Mouse (Mus musculus) G1E (cell line): ENCODE measurements around the gene Slc44a4. TPM values are rescaled to one million over a fixed set of nuclear protein-coding genes. Genes with fewer than 3 reads are reported as not detected.

Experiments
- ATAC-seq: 2 replicates; pipeline ENCODE4 v1.8.0; 2016; ENCODE audit warnings: mild to moderate bottlenecking; ENCODE audit not compliant: insufficient number of reproducible peaks, poor library complexity, low FRiP score, severe bottlenecking; ENCODE audit errors: extremely low read depth
- DNase-seq: peaks from one replicate; pipeline ENCODE4 v3.0.0; 2012; ENCODE audit warnings: low spot score
- H3K27me3 ChIP-seq: 2 replicates; pipeline ENCODE4 v1.6.1; 2012; ENCODE audit warnings: mild to moderate bottlenecking, low read length, inconsistent platforms; ENCODE audit not compliant: insufficient read depth
- H3K36me3 ChIP-seq: replicated peaks from 2 replicates; pipeline ENCODE3; 2012; ENCODE audit warnings: mild to moderate bottlenecking, inconsistent platforms
- H3K4me1 ChIP-seq: 2 replicates; pipeline ENCODE4 v1.6.1; 2012; ENCODE audit warnings: low read depth, low read length, inconsistent platforms, mixed read lengths; ENCODE audit not compliant: insufficient read depth
- H3K4me3 ChIP-seq: 2 replicates; pipeline ENCODE4 v1.5.1; 2012; ENCODE audit warnings: low read depth, mild to moderate bottlenecking, inconsistent platforms, low read length, moderate library complexity, mixed read lengths
- H3K9me3 ChIP-seq: replicated peaks from 2 replicates; pipeline ENCODE4 v1.6.1; 2012; ENCODE audit warnings: inconsistent platforms
- CTCF ChIP-seq: IDR thresholded peaks from 2 replicates; pipeline ENCODE4 v1.5.1; 2012; ENCODE audit warnings: low read depth, low read length, inconsistent platforms, mixed read lengths
- GATA1 ChIP-seq: IDR thresholded peaks from 2 replicates; pipeline ENCODE4 v1.6.1; 2012; ENCODE audit warnings: borderline replicate concordance, low read length, inconsistent platforms, mixed read lengths
- GATA2 ChIP-seq: IDR thresholded peaks from 2 replicates; pipeline ENCODE4 v1.6.1; 2012; ENCODE audit warnings: low read depth, low read length, inconsistent platforms, borderline replicate concordance
- POLR2AphosphoS5 ChIP-seq: IDR thresholded peaks from 2 replicates; pipeline ENCODE4 v1.6.1; 2012; ENCODE audit warnings: low read depth, low read length, inconsistent platforms; ENCODE audit not compliant: insufficient replicate concordance
- TAL1 ChIP-seq: conservative IDR thresholded peaks from 2 replicates; pipeline ENCODE4 v1.6.1; 2012; ENCODE audit warnings: low read depth, low read length, inconsistent platforms, mixed read lengths
- polyA plus RNA-seq: library from polyadenylated mRNA; stranded (reverse); fragments of >175 nt; gene quantifications from 2 replicates; pipeline ENCODE4 v1.2.3, GENCODE M21; 2012
- total RNA-seq, 2 experiments: library from RNA; stranded (forward) in 1 of 2; stranded (reverse) in 1 of 2; fragments of 200-1000 nt in 1 of 2; fragments of >200 nt in 1 of 2; fragmentation: Nextera tagmentation in 1 of 2; gene quantifications; 2 replicates each; pipeline ENCODE4 v1.2.3; 2014 to 2017

Gene Slc44a4
- total and polyA plus RNA-seq, 3 experiments = not detected

GRCm38 (mm10) chr17:34902895-34903294, 11.4 kb upstream of the Slc44a4 start:
- Histone ChIP-seq H3K9me3 (no peaks in the 10 kb centered on the region), H3K4me3 (no peak overlapping the region), H3K27me3 (no peaks in the 10 kb centered on the region), H3K4me1 (peaks cover 33% of the 10 kb centered on the region), H3K36me3 (peaks cover 69% of the 10 kb centered on the region)
- no peak for ATAC-seq
- TF ChIP-seq POLR2AphosphoS5 (no peak), GATA2 (no peak), CTCF (no peak), GATA1 (no peak), TAL1 (no peak)
- no peak for DNase-seq

GRCm38 (mm10) chr17:34910982-34911381, 3.3 kb upstream of the Slc44a4 start:
- no peaks in the 10 kb centered on the region for H3K9me3 ChIP-seq
- H3K27me3 ChIP-seq = no peaks in the 10 kb centered on the region
- no peak for ATAC-seq
- TF ChIP-seq POLR2AphosphoS5 (no peak), CTCF (no peak), TAL1 (no peak), GATA1 (no peak), GATA2 (no peak)
- H3K36me3 ChIP-seq = peaks cover 87% of the 10 kb centered on the region
- H3K4me3 ChIP-seq = no peak overlapping the region
- peaks cover 35% of the 10 kb centered on the region for H3K4me1 ChIP-seq
- no peak for DNase-seq

GRCm38 (mm10) chr17:34911945-34912351, 2.3 kb upstream of the Slc44a4 start:
- DNase-seq = peak; percentile 64
- TF ChIP-seq CTCF = peak; percentile 91
- no peak for TF ChIP-seq GATA2
- no peak for TF ChIP-seq POLR2AphosphoS5
- no peak for TF ChIP-seq GATA1

GRCm38 (mm10) chr17:34915410-34915831, 1.2 kb downstream of the Slc44a4 start:
- TF ChIP-seq GATA2 = no peak

More at GRCm38 (mm10) chr17:34911945-34912351, 2.3 kb upstream of the Slc44a4 start:
- H3K4me3 ChIP-seq = no peak overlapping the region
- H3K4me1 ChIP-seq = peaks cover 35% of the 10 kb centered on the region
- H3K36me3 ChIP-seq = peaks cover 78% of the 10 kb centered on the region
- H3K27me3 ChIP-seq = no peaks in the 10 kb centered on the region
- ATAC-seq = peak; percentile 49; the same call in 1 of the 2 replicates
- H3K9me3 ChIP-seq = no peaks in the 10 kb centered on the region

GRCm38 (mm10) chr17:34916316-34916715, 2.0 kb downstream of the Slc44a4 start:
- ATAC-seq (no peak), DNase-seq (no peak)
- Histone ChIP-seq H3K27me3 (peaks cover 12% of the 10 kb centered on the region), H3K36me3 (peaks cover 34% of the 10 kb centered on the region), H3K4me1 (peaks cover 17% of the 10 kb centered on the region), H3K9me3 (no peaks in the 10 kb centered on the region), H3K4me3 (no peak overlapping the region)
- TF ChIP-seq GATA2 (no peak), CTCF (no peak), POLR2AphosphoS5 (no peak), GATA1 (no peak), TAL1 (no peak)

More at GRCm38 (mm10) chr17:34915410-34915831, 1.2 kb downstream of the Slc44a4 start:
- Histone ChIP-seq H3K36me3 (peaks cover 43% of the 10 kb centered on the region), H3K9me3 (no peaks in the 10 kb centered on the region), H3K4me1 (peaks cover 26% of the 10 kb centered on the region), H3K27me3 (peaks cover 4% of the 10 kb centered on the region; the same call in 1 of the 2 replicates), H3K4me3 (no peak overlapping the region)
- ATAC-seq (no peak), DNase-seq (no peak)

- H3K36me3 ChIP-seq = peaks cover 25% of the 10 kb centered on the region
- H3K9me3 ChIP-seq = no peaks in the 10 kb centered on the region
- DNase-seq (no peak), ATAC-seq (no peak)
- peaks cover 21% of the 10 kb centered on the region for H3K27me3 ChIP-seq
- TF ChIP-seq GATA1 = no peak
- no peak for TF ChIP-seq POLR2AphosphoS5
- TF ChIP-seq TAL1 = no peak
- no peak for TF ChIP-seq CTCF
- no peak for TF ChIP-seq GATA2
- H3K4me3 ChIP-seq = no peak overlapping the region
- peaks cover 15% of the 10 kb centered on the region for H3K4me1 ChIP-seq
These were observed 2.9 kb downstream of the Slc44a4 start for GRCm38 (mm10) chr17:34917188-34917587.
